Mouse (Mus musculus): ENCODE data around the gene Apba1.

Gene Apba1

GRCm38 (mm10) chr19:23874502-23874901, 115.8 kb downstream of the Apba1 start:
- no peak for DNase-seq (ENCODE audit: low read depth)

GRCm38 (mm10) chr19:23875819-23876218, 117.1 kb downstream of the Apba1 start:
- DNase-seq (ENCODE audit: low read depth): no peak

- no peak for DNase-seq (ENCODE audit: low read depth)
Measured at GRCm38 (mm10) chr19:23879862-23880261, 121.2 kb downstream of the Apba1 start.

- DNase-seq (ENCODE audit: low read depth): no peak
Measured at GRCm38 (mm10) chr19:23886169-23886568, 127.5 kb downstream of the Apba1 start.

GRCm38 (mm10) chr19:23891421-23891820, 132.7 kb downstream of the Apba1 start:
- no peak for DNase-seq (ENCODE audit: low read depth)

GRCm38 (mm10) chr19:23892633-23893032, 133.9 kb downstream of the Apba1 start:
- DNase-seq (ENCODE audit: low read depth): no peak

GRCm38 (mm10) chr19:23893093-23893889, 134.6 kb downstream of the Apba1 start:
- DNase-seq (ENCODE audit: low read depth): no peak

GRCm38 (mm10) chr19:23893946-23894345, 135.3 kb downstream of the Apba1 start:
- DNase-seq (ENCODE audit: low read depth): no peak

GRCm38 (mm10) chr19:23894822-23895221, 136.1 kb downstream of the Apba1 start:
- DNase-seq (ENCODE audit: low read depth): no peak

- DNase-seq (ENCODE audit: low read depth): no peak
Measured at GRCm38 (mm10) chr19:23896915-23897314, 138.2 kb downstream of the Apba1 start.

GRCm38 (mm10) chr19:23898501-23898900, 139.8 kb downstream of the Apba1 start:
- no peak for DNase-seq (ENCODE audit: low read depth)

- no peak for DNase-seq (ENCODE audit: low read depth)
Measured at GRCm38 (mm10) chr19:23901177-23901576, 142.5 kb downstream of the Apba1 start.

- no peak for DNase-seq (ENCODE audit: low read depth)
Measured at GRCm38 (mm10) chr19:23901768-23902167, 143.1 kb downstream of the Apba1 start.

GRCm38 (mm10) chr19:23903066-23903465, 144.4 kb downstream of the Apba1 start:
- no peak for DNase-seq (ENCODE audit: low read depth)

- DNase-seq (ENCODE audit: low read depth): no peak
Measured at GRCm38 (mm10) chr19:23904922-23905321, 146.2 kb downstream of the Apba1 start.

- DNase-seq (ENCODE audit: low read depth): no peak
Measured at GRCm38 (mm10) chr19:23905772-23906171, 147.1 kb downstream of the Apba1 start.

GRCm38 (mm10) chr19:23910345-23910744, 151.7 kb downstream of the Apba1 start:
- no peak for DNase-seq (ENCODE audit: low read depth)

GRCm38 (mm10) chr19:23919384-23920219, 160.9 kb downstream of the Apba1 start:
- DNase-seq (ENCODE audit: low read depth): no peak

GRCm38 (mm10) chr19:23920220-23920544, 161.5 kb downstream of the Apba1 start:
- DNase-seq (ENCODE audit: low read depth): no peak

- DNase-seq (ENCODE audit: low read depth): no peak
Measured at GRCm38 (mm10) chr19:23922601-23923000, 163.9 kb downstream of the Apba1 start.

- no peak for DNase-seq (ENCODE audit: low read depth)
Measured at GRCm38 (mm10) chr19:23924057-23924456, 165.4 kb downstream of the Apba1 start.

- no peak for DNase-seq (ENCODE audit: low read depth)
Measured at GRCm38 (mm10) chr19:23924791-23925190, 166.1 kb downstream of the Apba1 start.

GRCm38 (mm10) chr19:23925541-23925940, 166.9 kb downstream of the Apba1 start:
- no peak for DNase-seq (ENCODE audit: low read depth)

Measured in c-Kit-positive CD71-positive TER-119-negative erythroid progenitor cells, embryonic 14.5 days (primary cell).